Mouse (Mus musculus) sigmoid colon, adult 10 weeks (tissue): ENCODE results near the gene Slc47a2. TPM values are rescaled to one million over a fixed set of nuclear protein-coding genes. Genes with fewer than 3 reads are reported as not detected.

ENCODE experiments used
- polyA plus RNA-seq: library from polyadenylated mRNA; stranded (reverse); fragments of 350-450 nt; fragmentation: Illumina TruSeq; extraction: RNeasy Lipid Tissue Mini Kit (QIAGEN cat#74804); gene quantifications from one replicate; pipeline ENCODE4 v1.2.3, GENCODE M21; 2014; ENCODE audit warnings: low read depth, low replicate concordance

The Slc47a2 gene
- polyA plus RNA-seq, result not detected

GRCm38 (mm10) chr11:61342505-61343420 is at the start of gene Slc47a2:
Slc47a2 (minus strand) TSS chr11:61342860.

GRCm38 (mm10) chr11:61377881-61378613 is 35.4 kb upstream of the Slc47a2 start, which contains the start of gene Slc47a1:
Slc47a1 (minus strand) TSS chr11:61378345.

GRCm38 (mm10) chr11:61266551-61267533 is 75.8 kb downstream of the Slc47a2 start, which contains the start of gene Aldh3a2:
Aldh3a2 (minus strand) TSS chr11:61267464.

Other genes starting within 250 kb of the Slc47a2 start
- 4.3 TPM for gene Tnfrsf13b, start 216.1 kb downstream of the Slc47a2 start, polyA plus RNA-seq
- 19.2 TPM for gene Usp22, start 167.8 kb downstream of the Slc47a2 start, polyA plus RNA-seq
- 0.57 TPM for gene Aldh3a1, start 135.3 kb downstream of the Slc47a2 start, polyA plus RNA-seq
- 105 TPM for gene Aldh3a2, start 75.4 kb downstream of the Slc47a2 start, polyA plus RNA-seq
- 0.79 TPM for gene Slc47a1, start 35.5 kb upstream of the Slc47a2 start, polyA plus RNA-seq
- not detected for gene Rnf112, start 111.3 kb upstream of the Slc47a2 start, polyA plus RNA-seq
- gene Mfap4, start 142.6 kb upstream of the Slc47a2 start, polyA plus RNA-seq, result 2.0 TPM
- 0.91 TPM for gene Mapk7, start 151.5 kb upstream of the Slc47a2 start, polyA plus RNA-seq
- gene B9d1, start 162.3 kb upstream of the Slc47a2 start, polyA plus RNA-seq, result not detected
- 14.9 TPM for gene Epn2, start 236.8 kb upstream of the Slc47a2 start, polyA plus RNA-seq